Mouse (Mus musculus): ENCODE results near the gene Gm28539. TPM values are rescaled to one million over a fixed set of nuclear protein-coding genes. Genes with fewer than 3 reads are reported as not detected.
"Not testable (repeated sequence)": the region's sequence is repeated elsewhere in the genome, so short reads cannot be mapped to it uniquely, and the experiment has no call there.

Gm28539 gene
- polyA plus RNA-seq, 1 experiment from 2014 or later: not detected

DNA sequence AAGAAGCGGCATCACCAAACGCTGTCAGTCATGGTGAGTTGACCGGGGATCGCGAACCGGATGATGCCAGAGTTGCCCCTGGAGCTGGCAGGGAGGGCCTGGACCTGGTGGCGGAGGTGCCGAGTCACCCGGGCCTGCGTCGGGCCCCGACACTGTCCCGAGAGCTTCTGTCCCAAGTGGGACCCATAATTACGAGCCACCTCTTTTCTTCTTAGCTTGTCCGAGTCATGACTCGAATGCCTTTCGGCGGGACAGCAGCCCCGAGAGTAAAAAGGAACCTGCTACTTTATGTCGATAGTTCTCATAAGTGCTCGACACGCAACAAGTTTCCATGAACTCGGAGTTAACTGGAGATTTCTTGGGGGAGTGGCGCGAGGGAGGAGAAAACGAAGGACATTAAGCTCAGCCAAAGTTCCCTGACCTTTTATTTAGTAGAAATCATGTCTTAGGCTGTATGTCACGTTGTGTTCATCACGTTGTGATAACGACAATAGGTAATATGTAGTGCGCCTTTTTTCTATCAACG lies 23.9 kb upstream of the Gm28539 start:
- no peak for DNase-seq (ENCODE audit: low spot score)
- Histone ChIP-seq H3K36me3 (peaks cover 59% of the 10 kb centered on the region), H3K27ac (replicated peaks) (peak overlapping the region; percentile 90), H3K4me1 (peaks cover 27% of the 10 kb centered on the region), H3K9me3 (replicated peaks) (no peaks in the 10 kb centered on the region), H3K4me3 (peak overlapping the region; percentile 91), H3K27me3 (ENCODE audit: low read depth, poor library complexity, severe bottlenecking) (no peaks in the 10 kb centered on the region)
- WGBS: 3% methylated on average over 31 of the region's 31 CpGs

DNA sequence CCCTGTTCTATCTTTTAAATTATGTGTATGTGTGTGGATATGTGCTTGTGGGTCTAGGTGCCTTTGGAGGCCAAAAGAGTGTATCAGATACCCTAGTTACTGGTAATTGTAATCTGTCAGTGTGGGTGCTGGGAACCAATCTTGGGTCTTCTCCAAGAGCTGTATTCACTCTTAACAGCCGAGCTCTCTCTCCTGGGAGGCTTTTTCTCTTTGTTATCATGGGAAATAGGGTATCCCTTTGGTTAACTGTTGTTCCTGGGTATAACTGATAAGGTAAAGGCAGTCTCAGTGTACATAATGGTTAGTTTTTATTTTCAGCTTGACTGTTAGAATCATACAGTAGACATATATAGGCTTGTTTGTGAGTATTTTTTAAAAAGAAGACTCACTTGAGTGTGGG lies 14.0 kb upstream of the Gm28539 start:
- H3K4me1 ChIP-seq: no peaks in the 10 kb centered on the region
- no peak for DNase-seq (ENCODE audit: low spot score)
- no peaks in the 10 kb centered on the region for H3K9me3 ChIP-seq (replicated peaks)
- no peak overlapping the region for H3K27ac ChIP-seq (replicated peaks)
- peaks cover 100% of the 10 kb centered on the region for H3K36me3 ChIP-seq
- 88% methylated on average over 1 of the region's 1 CpGs for WGBS
- no peak overlapping the region for H3K4me3 ChIP-seq
- H3K27me3 ChIP-seq (ENCODE audit: low read depth, poor library complexity, severe bottlenecking): no peaks in the 10 kb centered on the region

- H3K4me1 ChIP-seq: no peaks in the 10 kb centered on the region
- no peak for DNase-seq (ENCODE audit: low spot score)
- peaks cover 100% of the 10 kb centered on the region for H3K36me3 ChIP-seq
- no peak overlapping the region for H3K4me3 ChIP-seq
- H3K27ac ChIP-seq (replicated peaks): no peak overlapping the region
- WGBS: 75% methylated on average over 4 of the region's 4 CpGs
- no peaks in the 10 kb centered on the region for H3K9me3 ChIP-seq (replicated peaks)
- no peaks in the 10 kb centered on the region for H3K27me3 ChIP-seq (ENCODE audit: low read depth, poor library complexity, severe bottlenecking)
Measured at GRCm38 (mm10) chr16:18822925-18823324, 13.5 kb upstream of the Gm28539 start.

- no peak overlapping the region for H3K27ac ChIP-seq (replicated peaks)
- no peaks in the 10 kb centered on the region for H3K9me3 ChIP-seq (replicated peaks)
- no peak for DNase-seq (ENCODE audit: low spot score)
- WGBS: 94% methylated on average over 3 of the region's 3 CpGs
- H3K36me3 ChIP-seq: peaks cover 100% of the 10 kb centered on the region
- no peak overlapping the region for H3K4me3 ChIP-seq
- H3K27me3 ChIP-seq (ENCODE audit: low read depth, poor library complexity, severe bottlenecking): no peaks in the 10 kb centered on the region
- no peaks in the 10 kb centered on the region for H3K4me1 ChIP-seq
Measured at GRCm38 (mm10) chr16:18828630-18829029, 7.8 kb upstream of the Gm28539 start.

- 95% methylated on average over 6 of the region's 6 CpGs for WGBS
- no peak overlapping the region for H3K4me3 ChIP-seq
- no peaks in the 10 kb centered on the region for H3K4me1 ChIP-seq
- no peak for DNase-seq (ENCODE audit: low spot score)
- peaks cover 100% of the 10 kb centered on the region for H3K36me3 ChIP-seq
- H3K27ac ChIP-seq (replicated peaks): no peak overlapping the region
- H3K27me3 ChIP-seq (ENCODE audit: low read depth, poor library complexity, severe bottlenecking): no peaks in the 10 kb centered on the region
- no peaks in the 10 kb centered on the region for H3K9me3 ChIP-seq (replicated peaks)
Measured at GRCm38 (mm10) chr16:18829102-18829501, 7.3 kb upstream of the Gm28539 start.

DNA sequence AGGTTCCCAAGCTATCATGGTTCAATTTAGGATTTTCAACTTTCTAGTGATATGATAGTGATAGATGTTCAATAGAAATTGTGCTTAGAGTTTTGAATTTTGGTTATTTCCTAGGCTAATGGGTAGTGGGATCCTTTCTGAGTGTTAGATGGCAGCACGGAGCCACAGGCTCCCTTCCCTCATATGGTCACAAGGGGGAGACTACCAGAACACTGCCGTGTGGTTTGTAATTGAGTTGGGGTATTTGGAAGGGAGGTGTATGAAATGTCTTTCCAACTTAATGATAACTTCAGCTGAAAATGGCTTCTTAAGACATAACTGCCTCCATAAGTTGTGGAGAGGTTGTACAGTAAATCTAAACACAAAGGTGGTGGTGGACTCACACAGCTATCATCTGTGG lies 2.9 kb upstream of the Gm28539 start:
- no peaks in the 10 kb centered on the region for H3K9me3 ChIP-seq (replicated peaks)
- no peaks in the 10 kb centered on the region for H3K27me3 ChIP-seq (ENCODE audit: low read depth, poor library complexity, severe bottlenecking)
- peaks cover 12% of the 10 kb centered on the region for H3K4me1 ChIP-seq
- no peak for DNase-seq (ENCODE audit: low spot score)
- H3K36me3 ChIP-seq: peaks cover 74% of the 10 kb centered on the region
- WGBS: 76% methylated on average over 2 of the region's 2 CpGs
- H3K27ac ChIP-seq (replicated peaks): no peak overlapping the region
- no peak overlapping the region for H3K4me3 ChIP-seq

- WGBS: 28% methylated on average over 3 of the region's 3 CpGs
- H3K36me3 ChIP-seq: peaks cover 59% of the 10 kb centered on the region
- H3K4me3 ChIP-seq: peak overlapping the region; percentile 91
- DNase-seq (ENCODE audit: low spot score): no peak
- no peaks in the 10 kb centered on the region for H3K27me3 ChIP-seq (ENCODE audit: low read depth, poor library complexity, severe bottlenecking)
- no peaks in the 10 kb centered on the region for H3K9me3 ChIP-seq (replicated peaks)
- H3K4me1 ChIP-seq: peaks cover 12% of the 10 kb centered on the region
- H3K27ac ChIP-seq (replicated peaks): no peak overlapping the region
Measured at GRCm38 (mm10) chr16:18836073-18836467, 314 bp upstream of the Gm28539 start.

DNA sequence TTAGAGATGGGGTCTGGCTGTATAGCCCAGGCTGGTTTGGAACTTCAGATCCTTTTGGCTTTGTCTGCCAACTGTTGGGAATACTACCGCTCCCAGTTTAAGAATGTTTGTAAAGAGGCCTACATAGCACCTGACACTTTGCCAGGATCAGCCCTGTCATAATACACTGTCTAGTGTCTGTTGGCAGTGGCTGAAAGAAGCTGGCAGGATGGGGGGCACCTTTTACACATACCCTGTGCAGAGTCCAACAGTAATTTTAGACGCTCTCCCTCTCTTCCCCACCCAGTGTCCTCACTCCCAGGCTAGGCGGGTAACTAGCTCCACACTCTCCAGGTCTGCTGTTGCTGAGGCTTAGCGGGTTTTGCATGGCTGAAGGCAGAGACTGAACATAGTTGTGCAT lies 2.0 kb downstream of the Gm28539 start:
- H3K27me3 ChIP-seq (ENCODE audit: low read depth, poor library complexity, severe bottlenecking): no peaks in the 10 kb centered on the region
- DNase-seq (ENCODE audit: low spot score): no peak
- H3K9me3 ChIP-seq (replicated peaks): no peaks in the 10 kb centered on the region
- no peak overlapping the region for H3K4me3 ChIP-seq
- H3K27ac ChIP-seq (replicated peaks): no peak overlapping the region
- WGBS: 95% methylated on average over 4 of the region's 4 CpGs
- peaks cover 12% of the 10 kb centered on the region for H3K4me1 ChIP-seq
- H3K36me3 ChIP-seq: peaks cover 37% of the 10 kb centered on the region

DNA sequence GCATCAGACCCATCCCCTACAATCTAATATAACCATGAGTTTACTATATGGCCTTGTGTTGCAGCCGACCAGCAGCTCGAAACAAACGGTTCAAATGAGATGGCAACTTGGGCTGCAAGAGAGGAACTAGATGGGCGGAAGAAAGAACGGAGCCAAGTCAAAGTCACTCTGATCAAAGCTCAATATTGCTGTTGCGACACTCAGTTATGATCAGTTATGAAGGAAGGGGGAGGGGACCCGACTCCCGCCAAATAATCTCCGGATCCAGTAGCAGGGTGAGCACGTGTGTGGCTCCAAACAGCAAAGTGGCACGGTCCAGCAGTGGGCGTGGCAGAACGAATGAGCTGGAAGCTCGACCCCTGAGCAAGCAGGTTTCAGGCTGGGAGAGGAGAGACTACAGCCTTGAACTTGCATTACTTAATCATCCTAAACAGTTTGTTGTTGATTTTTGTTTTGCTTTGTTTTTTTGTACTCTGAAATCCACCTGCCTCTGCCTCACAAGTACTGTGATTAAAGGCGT lies 10.0 kb downstream of the Gm28539 start:
- Histone ChIP-seq H3K27ac (replicated peaks) (no peak overlapping the region), H3K27me3 (ENCODE audit: low read depth, poor library complexity, severe bottlenecking) (no peaks in the 10 kb centered on the region), H3K4me3 (no peak overlapping the region), H3K4me1 (no peaks in the 10 kb centered on the region), H3K36me3 (no peaks in the 10 kb centered on the region), H3K9me3 (replicated peaks) (peaks cover 13% of the 10 kb centered on the region; the same call in 1 of the 2 replicates)
- WGBS: 90% methylated on average over 15 of the region's 15 CpGs
- no peak for DNase-seq (ENCODE audit: low spot score)

GRCm38 (mm10) chr16:18849521-18850190 lies 13.3 kb downstream of the Gm28539 start:
- DNase-seq (ENCODE audit: low spot score); H3K4me3 ChIP-seq; H3K27ac ChIP-seq (replicated peaks); H3K9me3 ChIP-seq (replicated peaks); H3K4me1 ChIP-seq; H3K27me3 ChIP-seq (ENCODE audit: low read depth, poor library complexity, severe bottlenecking); H3K36me3 ChIP-seq: not testable (repeated sequence)
- WGBS: 89% methylated on average over 17 of the region's 17 CpGs

- peaks cover 6% of the 10 kb centered on the region; the same call in 1 of the 2 replicates for H3K9me3 ChIP-seq (replicated peaks)
- DNase-seq (ENCODE audit: low spot score): no peak
- H3K27me3 ChIP-seq (ENCODE audit: low read depth, poor library complexity, severe bottlenecking): no peaks in the 10 kb centered on the region
- H3K27ac ChIP-seq (replicated peaks): no peak overlapping the region
- H3K4me3 ChIP-seq: no peak overlapping the region
- H3K4me1 ChIP-seq: no peaks in the 10 kb centered on the region
- no peaks in the 10 kb centered on the region for H3K36me3 ChIP-seq
Measured at GRCm38 (mm10) chr16:18858551-18858950, 22.2 kb downstream of the Gm28539 start.

- DNase-seq (ENCODE audit: low spot score): no peak
- Histone ChIP-seq H3K9me3 (replicated peaks) (peaks cover 6% of the 10 kb centered on the region; the same call in 1 of the 2 replicates), H3K4me1 (no peaks in the 10 kb centered on the region), H3K4me3 (no peak overlapping the region), H3K27ac (replicated peaks) (no peak overlapping the region), H3K27me3 (ENCODE audit: low read depth, poor library complexity, severe bottlenecking) (no peaks in the 10 kb centered on the region), H3K36me3 (no peaks in the 10 kb centered on the region)
- 61% methylated on average over 1 of the region's 1 CpGs for WGBS
Measured at GRCm38 (mm10) chr16:18860186-18860585, 23.8 kb downstream of the Gm28539 start.

- 94% methylated on average over 1 of the region's 1 CpGs for WGBS
- H3K4me3 ChIP-seq; H3K27me3 ChIP-seq (ENCODE audit: low read depth, poor library complexity, severe bottlenecking); H3K9me3 ChIP-seq (replicated peaks); DNase-seq (ENCODE audit: low spot score); H3K27ac ChIP-seq (replicated peaks); H3K4me1 ChIP-seq: not testable (repeated sequence)
- H3K36me3 ChIP-seq: peaks cover 59% of the 10 kb centered on the region
Measured at GRCm38 (mm10) chr16:18870495-18870894, 34.1 kb downstream of the Gm28539 start.
